Mouse (Mus musculus) adipocyte (in vitro differentiated cells): ENCODE results near the gene Klf9.
"Not testable (repeated sequence)": the region's sequence is repeated elsewhere in the genome, so short reads cannot be mapped to it uniquely, and the experiment has no call there.

Source experiments
- DNase-seq: peaks from one replicate; pipeline ENCODE4 v3.0.0-alpha.2; 2016; ENCODE audit warnings: low spot score

Klf9 gene

DNA sequence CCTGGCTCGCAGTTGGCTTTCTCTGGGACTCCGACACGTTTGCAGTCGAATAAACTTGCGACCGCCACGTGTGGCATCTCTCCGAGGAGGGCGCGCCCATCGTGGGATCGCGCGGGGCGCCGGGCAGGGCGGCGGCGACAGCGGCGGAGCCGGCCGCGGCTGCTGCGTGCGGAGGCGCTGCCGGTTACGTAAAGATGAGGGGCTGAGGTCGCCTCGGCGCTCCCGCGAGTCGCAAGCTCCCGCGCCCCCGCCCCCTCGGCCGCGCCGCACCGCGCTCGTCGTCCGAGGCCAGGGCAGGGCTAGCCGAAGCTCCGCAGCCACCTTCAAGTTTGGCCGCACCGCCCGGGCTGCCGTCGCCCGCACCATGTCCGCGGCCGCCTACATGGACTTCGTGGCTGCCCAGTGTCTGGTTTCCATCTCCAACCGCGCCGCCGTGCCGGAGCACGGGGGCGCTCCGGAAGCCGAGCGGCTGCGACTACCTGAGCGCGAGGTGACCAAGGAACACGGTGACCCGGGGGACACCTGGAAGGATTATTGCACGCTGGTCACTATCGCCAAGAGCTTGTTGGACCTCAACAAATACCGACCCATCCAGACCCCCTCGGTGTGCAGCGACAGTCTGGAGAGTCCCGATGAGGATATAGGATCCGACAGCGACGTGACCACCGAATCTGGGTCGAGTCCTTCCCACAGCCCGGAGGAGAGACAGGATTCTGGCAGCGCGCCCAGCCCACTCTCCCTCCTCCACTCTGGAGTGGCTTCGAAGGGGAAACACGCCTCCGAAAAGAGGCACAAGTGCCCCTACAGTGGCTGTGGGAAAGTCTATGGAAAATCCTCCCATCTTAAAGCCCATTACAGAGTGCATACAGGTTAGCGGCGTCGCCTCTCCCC lies 610 bp downstream of the Klf9 start:
- peak; percentile 81 for DNase-seq

GRCm38 (mm10) chr19:23142427-23143073 lies 1.5 kb downstream of the Klf9 start:
- DNase-seq = peak; percentile 83

- DNase-seq = no peak
Measured at GRCm38 (mm10) chr19:23143074-23143445, 2.0 kb downstream of the Klf9 start.

DNA sequence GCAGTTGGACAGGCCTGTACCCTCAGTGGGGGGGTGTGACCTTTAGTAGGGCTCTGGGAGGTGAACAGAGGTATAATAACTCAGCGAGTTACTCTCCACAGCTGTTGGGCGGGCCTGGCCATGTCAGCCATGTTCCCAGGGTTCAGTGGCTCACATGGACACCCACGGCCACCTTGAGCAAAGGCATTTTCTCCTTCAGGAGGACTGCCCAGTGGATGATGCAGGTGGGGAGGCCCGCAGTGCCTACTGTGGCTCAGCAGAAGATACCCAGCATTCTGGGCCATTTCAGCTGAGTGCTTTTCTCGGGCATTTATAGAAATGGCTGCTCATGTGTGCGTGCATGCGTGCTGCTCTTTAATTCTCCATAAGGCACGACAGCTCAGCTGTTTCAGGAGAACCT lies 2.5 kb downstream of the Klf9 start:
- DNase-seq = no peak

GRCm38 (mm10) chr19:23144031-23144430 lies 3.0 kb downstream of the Klf9 start:
- no peak for DNase-seq

DNA sequence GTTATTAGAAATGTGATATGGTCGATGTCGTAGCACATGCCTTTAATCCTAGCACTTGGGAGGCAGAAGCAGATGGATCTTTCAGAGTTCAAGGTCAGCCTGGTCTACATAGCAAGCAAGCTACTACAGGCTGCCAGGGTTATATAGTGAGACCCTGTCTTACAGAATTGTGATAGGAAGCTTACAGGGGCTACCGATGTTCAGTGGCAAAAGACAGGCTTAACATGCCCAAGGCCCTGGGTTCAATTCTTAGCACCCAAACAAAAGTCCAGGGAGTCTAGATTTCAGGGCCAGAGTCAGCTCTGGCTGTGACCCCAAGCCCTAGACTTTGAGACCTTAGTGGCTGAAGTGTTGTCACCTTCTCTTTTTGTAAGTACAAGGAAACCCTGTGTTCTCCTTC lies 4.1 kb downstream of the Klf9 start:
- DNase-seq = no peak

GRCm38 (mm10) chr19:23145575-23145974 lies 4.5 kb downstream of the Klf9 start:
- not testable (repeated sequence) for DNase-seq

GRCm38 (mm10) chr19:23146409-23146861 lies 5.4 kb downstream of the Klf9 start:
- no peak for DNase-seq

DNA sequence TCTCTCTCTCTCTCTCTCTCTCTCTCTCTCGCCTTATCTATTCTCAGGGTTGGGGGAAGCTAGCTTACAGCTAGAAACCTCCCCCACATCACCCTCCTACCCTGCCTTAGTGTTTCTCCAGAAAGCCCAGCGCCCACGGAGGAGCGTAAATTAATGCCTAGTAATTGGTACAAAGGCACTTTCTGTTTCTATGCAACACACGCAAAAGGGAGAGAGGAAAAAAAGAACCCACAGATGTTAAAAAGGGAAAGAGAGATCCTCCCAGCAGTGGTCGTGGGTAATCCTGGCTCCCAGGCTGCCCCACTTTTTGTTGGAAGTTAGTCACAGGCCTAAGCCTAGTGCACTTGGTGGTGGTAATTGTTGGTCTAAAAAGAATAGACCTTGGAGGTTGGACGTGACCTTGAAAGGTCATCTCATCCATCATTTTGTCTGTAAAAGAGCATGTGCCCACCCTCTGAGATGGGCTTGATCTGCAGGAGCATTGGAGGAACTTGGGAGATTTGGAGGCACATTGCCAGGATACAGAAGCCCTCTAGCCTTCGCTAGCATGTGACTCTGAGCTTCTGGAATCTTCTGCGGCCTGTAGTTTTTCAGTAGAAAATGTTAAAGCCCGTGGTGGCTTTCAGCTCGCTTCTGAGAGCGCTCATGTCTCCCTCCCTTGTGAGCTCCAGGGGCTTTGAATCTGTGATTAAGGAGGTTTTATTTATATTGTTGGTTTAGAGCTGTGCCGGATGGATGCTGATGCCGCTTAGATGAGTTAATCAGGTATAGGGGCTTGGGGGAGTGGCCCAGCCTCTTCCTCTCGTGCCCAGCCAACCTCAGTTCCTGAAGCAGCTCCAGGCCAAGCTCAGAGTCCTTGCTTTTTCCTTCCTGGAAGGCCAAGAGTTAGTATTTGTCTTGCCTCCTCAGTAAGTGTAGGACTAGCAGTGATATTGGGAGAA lies 6.3 kb downstream of the Klf9 start:
- DNase-seq = no peak

GRCm38 (mm10) chr19:23149465-23150410 lies 8.7 kb downstream of the Klf9 start:
- no peak for DNase-seq

DNA sequence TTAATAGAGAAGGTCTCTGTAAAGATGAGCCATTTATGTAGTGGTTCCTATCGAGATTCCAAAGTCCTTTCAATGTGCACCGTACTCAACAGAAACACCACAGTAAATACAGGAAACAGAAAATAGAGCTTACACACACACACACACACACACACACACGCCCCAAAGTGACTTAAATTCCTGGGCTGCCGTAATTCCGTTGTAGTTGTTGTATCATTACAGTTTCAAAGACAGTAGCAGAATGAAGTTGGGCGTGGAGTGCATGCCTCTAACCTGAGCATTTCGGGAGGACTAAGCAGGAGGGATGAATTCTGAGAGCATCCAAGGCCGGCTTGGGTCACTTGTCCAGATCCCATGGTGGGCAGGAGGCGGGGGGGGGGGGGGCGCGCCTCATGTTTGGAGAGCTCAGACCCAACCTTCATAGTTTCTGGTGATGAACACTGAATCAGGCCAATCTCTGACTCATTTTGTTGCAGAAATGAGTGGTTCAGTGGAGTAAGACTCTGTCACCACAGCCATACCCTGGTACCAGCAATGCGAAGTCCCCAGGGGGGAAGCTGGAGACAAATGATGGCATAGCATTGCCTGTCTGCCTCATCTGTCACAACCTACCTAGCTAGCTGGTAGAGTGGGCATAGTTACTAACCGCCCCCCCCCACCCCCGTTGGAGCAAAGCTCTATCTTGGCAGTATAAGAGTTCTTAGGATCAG lies 9.7 kb downstream of the Klf9 start:
- DNase-seq = no peak

DNA sequence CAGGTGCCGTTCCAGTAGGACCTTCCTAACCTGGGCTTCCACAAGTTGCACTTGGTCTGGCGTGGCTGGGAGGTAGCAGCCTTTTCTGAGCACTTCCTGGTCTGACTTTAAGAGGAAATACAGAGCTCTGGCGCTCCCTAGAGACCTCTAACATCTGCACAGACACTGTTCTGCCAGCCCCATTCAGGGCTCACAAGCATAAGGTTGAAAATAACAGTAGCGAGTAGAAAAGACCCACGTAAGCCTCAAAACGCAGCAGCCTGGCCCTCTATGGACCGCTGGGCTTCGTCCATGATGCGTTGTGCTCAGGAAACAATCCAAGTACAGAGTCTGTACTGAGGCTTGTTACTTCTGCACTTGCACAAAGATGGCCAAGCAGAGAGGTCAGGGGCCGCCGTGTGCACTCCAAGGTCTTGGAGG lies 10.6 kb downstream of the Klf9 start:
- DNase-seq = no peak

GRCm38 (mm10) chr19:23152201-23152640 lies 11.2 kb downstream of the Klf9 start:
- DNase-seq = no peak

- no peak for DNase-seq
Measured at GRCm38 (mm10) chr19:23152771-23153605, 12.0 kb downstream of the Klf9 start.

DNA sequence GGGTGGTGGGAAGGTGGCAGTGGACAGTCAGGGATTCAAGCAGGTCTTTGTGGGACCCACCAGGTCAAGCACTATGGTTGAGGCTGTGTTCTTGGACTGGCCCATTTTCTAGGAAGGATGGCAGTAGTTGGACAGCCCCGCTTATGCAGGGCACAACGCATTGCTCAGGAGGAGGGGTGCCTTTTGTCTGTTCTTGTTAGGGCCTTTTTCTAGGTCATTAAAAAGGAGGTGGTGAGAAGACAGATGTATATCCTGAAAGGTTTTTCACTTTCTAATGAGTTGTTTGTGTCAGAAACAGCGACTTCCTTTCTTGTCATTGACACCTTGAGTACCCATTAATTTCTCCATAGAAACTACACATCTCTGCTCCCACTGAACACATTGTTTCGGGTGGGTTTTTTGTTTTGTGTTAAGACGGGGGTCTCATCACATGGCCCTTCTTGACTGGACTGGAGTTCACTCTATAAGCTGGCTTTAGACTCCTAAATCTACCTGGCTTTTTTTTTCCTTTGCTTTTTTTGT lies 12.6 kb downstream of the Klf9 start:
- DNase-seq = no peak

DNA sequence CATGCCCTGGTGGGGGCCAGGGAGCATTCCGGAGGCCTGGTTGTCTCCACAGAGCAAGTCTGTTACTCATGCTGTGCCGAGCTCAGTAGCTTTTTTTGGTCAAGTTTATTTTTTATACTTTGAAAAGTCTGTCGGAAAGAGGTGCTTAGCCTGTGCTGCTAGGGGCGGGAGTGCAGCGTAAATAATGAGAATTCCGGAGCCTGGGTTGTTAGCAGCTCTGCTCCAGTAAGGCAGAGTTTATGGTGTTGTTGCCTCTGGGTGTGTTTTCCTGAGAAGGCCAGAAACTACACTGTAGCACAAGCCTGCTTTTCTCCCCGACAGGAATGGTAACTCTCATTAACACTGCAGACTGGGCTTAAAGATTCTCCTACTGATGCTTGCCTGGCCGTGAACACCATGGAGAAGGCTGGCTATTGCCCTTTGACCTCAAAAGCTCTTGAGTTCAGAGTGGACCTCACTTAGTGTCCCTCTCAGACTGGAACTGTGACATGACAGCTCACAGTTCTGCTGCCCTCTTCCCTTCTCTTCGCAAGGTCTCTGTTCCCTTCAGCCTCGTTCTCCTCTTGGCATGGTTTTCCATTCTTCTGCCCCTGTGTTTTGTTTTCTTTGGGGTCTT lies 18.9 kb downstream of the Klf9 start:
- DNase-seq = no peak

DNA sequence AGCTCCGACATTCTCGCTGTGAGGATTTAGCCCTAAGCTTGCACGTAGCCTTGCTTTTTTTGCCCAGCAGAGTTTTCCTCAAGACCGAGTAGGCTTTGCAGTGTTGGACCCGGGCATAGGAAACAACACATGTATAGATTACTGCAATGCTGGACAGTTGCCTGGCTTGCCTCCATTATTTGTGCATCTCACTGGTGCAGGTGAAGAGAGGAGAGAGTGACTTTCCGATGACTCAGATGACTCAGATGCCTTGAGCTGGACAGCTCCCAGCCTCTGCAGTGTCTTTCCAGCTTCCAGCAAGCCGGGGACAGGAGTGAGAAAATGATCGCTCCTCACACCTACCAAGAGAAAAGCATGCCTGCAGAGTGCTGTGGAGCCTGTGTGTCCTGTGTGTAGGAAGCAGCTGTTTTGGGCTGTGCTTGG lies 21.4 kb downstream of the Klf9 start:
- DNase-seq = peak; percentile 54

DNA sequence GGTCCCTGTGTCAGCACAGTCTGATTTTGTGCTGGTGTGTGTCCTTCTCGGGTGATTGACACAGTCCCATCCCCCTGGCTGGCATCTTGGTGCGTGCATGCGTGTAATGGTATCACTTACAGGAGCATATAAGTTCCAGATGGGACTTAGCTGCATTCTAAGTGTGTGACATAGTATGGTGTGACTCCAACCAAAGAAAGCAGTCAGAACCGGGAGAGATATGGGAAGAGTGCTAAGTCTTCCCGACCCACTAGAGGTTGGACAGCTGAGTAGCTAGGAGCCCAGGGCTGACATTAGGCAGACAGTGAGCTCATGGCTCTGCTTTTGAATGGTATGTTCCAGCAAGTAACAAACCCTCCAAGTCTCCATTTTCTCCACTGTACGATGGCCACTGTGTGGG lies 21.9 kb downstream of the Klf9 start:
- no peak for DNase-seq

DNA sequence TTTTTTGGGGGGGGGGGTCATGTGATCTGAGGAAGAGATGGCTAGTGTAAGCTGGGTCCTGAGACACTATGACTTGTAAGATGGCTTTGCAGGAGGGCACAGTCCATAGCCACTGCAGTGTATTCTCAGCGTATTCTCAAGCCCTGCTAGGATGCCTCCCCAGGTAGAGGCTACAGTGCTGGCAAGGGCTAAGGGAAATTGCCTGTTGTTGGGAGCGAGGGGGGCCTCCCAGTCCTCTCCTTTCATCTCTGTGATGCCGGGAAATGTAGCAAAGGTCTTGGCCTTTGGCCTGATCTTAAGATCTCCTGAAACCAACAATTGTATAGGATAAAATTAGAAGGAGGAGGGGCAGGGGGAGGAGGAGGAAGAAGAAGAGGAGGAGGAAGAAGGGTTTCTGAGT lies 22.3 kb downstream of the Klf9 start:
- no peak for DNase-seq
